Mouse (Mus musculus) gastrocnemius, adult 2 months (tissue): ENCODE measurements around the gene Spata5. TPM values are rescaled to one million over a fixed set of nuclear protein-coding genes. Genes with fewer than 3 reads are reported as not detected.

Experiments
- DNase-seq: peaks from one replicate; pipeline ENCODE4 v3.0.0; 2022
- H3K27ac ChIP-seq: fragments of 200-600 bp; 2 replicates; pipeline ENCODE4 v1.8.1; 2022; ENCODE audit warnings: mild to moderate bottlenecking
- H3K4me3 ChIP-seq: fragments of 200-600 bp; 2 replicates; pipeline ENCODE4 v1.8.1; 2022; ENCODE audit warnings: mild to moderate bottlenecking, moderate library complexity
- CTCF ChIP-seq: fragments of 200-600 bp; IDR thresholded peaks from 2 replicates; pipeline ENCODE4 v1.8.1; 2022; ENCODE audit warnings: antibody characterized with exemption, mild to moderate bottlenecking, moderate library complexity
- intact Hi-C: fragments of 180-260 bp; cut with DNase I; formaldehyde crosslinking; loops from one replicate; pipeline ENCODE4 v1.15.1; 2025
- long read RNA-seq, 2 experiments: library from polyadenylated mRNA; stranded (forward); transcript quantifications; one replicate each; pipeline ENCODE4 v2.0.0; 2021
- total RNA-seq, 2 experiments: library from RNA; stranded (reverse); gene quantifications; 2 replicates each; pipeline ENCODE4 v1.2.3; 2021

The Spata5 gene
- 10 to 100 TPM; 10.3 to 10.8 TPM for total RNA-seq
- long read RNA-seq, experiment 1, transcript Spata5-202 (16 exons, 3,295 nt): major isoform, 11 of 18 reads
- long read RNA-seq, experiment 1, partial matches to known transcripts: 0 of 18 reads
- long read RNA-seq, experiment 1, other reads (novel, unspliced or antisense): 2 of 18 reads
- long read RNA-seq, experiment 2, transcript Spata5-202 (16 exons, 3,295 nt): major isoform, 8 of 14 reads
- long read RNA-seq, experiment 2, transcript Spata5-201 (16 exons, 2,890 nt): minor isoform, 6 of 14 reads
- long read RNA-seq, experiment 2, partial matches to known transcripts: 0 of 14 reads
- long read RNA-seq, experiment 2, other reads (novel, unspliced or antisense): 0 of 14 reads

DNA sequence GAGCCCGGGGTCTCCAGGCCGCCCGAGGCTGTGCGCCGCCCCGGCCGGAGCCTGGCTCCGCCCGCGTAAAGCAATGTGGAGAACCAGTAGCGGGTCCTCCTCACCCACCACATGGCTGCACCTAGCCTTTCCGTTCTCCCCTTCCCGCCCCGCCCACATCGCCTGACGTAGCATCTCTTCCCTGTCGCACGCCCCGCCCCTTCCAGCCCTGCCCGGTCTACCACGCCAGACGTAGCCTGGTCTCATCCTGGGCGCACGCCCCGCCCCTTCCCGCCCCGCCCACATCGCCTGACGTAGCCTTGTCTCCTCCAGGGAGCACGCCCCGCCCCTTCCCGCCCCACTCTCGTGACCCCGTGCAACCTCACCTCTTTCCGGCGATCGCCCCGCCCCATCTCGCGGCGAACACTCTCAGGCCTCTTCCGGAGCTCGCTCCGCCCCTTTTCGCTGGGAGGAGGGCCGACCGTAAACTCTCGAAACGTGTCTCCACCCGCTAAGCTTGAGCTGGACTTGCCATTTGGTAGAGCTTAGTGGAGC, at the start of gene Spata5:
Spata5 (plus strand) TSS at position 439 of the 534 bp plus-strand sequence.
- peak; percentile 99 for DNase-seq
- Histone ChIP-seq H3K27ac (peak within 1 kb of the TSS; percentile 99), H3K4me3 (peak within 1 kb of the TSS; percentile 99)
- no peak for TF ChIP-seq CTCF
- intact Hi-C loops: loop anchor here (10.0 kb wide), 1 partner anchor 215 kb away; no protein-coding TSS in a partner anchor

DNA sequence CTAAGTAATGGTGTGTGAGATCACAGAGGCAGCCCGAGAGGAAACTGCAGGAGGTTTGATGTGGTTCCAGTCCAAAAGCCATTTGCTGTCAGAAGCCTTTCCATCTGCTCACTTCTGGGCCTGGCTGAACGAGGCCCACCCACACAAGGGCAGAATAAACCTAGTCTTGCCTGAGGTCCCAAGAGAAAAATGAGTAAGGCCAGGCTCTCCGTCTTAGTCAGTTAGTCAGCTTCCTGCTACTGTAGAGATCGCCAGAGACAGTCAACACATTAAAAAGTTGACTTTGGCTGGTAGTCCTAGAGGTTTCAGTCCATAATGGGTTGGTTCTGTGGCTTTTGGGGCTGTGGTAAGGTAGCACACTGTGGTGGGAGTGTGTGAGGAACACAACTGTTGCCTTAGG, 49.3 kb upstream of the Spata5 start:
- 0 out of 2 replicates have a peak overlapping the region, but pooled peaks have one; percentile 20 for H3K27ac ChIP-seq
- intact Hi-C loops: no loop called here
- no peak for DNase-seq
- TF ChIP-seq CTCF: no peak
- H3K4me3 ChIP-seq: no peak overlapping the region

DNA sequence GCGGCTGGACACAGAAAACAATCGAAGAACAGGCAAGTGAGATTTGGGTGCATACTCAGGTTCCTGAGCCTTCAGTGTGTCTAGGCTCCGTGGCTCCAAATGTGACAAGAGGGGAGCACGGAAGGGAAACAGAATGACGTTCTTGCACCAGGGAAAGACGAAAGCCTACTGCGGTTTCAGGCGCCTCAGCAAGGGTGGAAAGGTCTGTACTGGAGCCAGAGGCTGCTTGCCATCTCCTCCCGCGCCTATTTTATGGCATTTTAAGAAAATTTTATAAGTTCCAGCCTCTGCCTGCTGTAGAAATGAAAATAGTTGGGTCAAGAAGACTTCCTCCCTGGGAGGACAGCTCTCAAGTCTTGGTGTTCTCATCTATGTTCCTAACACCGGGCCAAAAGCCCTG, 46.0 kb upstream of the Spata5 start:
- no peak for DNase-seq
- no peak for TF ChIP-seq CTCF
- no peak overlapping the region for H3K4me3 ChIP-seq
- peak overlapping the region; percentile 31; the same call in 1 of the 2 replicates for H3K27ac ChIP-seq
- intact Hi-C loops: no loop called here

DNA sequence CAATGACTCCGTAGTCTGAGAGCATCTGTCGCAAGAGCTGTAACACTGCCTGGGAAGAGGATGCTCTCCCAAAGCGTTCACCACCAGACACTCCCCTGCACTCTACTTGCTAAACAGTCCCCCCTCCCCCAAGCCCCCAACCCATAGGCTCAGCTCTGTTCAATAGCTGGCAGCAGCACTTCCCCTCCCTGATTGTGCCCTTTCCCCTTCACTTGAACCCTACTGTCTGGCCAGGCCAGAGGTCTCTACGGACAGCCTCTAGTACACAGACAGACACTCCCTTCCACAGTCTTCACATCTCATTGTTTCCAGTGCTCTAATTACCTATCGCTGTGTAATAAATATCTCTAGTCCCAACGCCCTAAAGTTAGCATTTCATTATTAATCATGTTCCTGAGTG, 41.8 kb upstream of the Spata5 start:
- DNase-seq: no peak
- intact Hi-C loops: no loop called here
- peak overlapping the region; percentile 16; the same call in 1 of the 2 replicates for H3K27ac ChIP-seq
- no peak for TF ChIP-seq CTCF
- no peak overlapping the region for H3K4me3 ChIP-seq

DNA sequence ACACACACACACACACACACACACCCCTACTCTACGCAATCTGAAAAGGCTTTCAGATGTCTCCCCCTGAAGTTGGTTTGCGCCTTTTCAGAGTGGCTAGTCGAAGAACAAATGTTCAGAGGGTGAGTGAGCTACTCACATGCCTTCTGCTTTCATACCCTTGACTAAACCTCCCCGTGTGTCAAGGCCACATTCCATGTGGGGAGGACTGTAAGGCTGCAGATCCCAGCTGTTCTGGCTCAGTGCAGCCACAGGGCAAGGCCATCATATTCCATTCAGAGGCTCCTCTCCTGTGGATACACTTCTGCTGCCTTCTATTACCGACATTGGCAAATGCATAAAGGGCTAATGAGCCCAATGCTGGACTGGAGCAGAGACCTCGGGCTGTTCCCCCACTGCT, 41.3 kb upstream of the Spata5 start:
- peak overlapping the region; percentile 85 for H3K27ac ChIP-seq
- DNase-seq: no peak
- intact Hi-C loops: no loop called here

DNA sequence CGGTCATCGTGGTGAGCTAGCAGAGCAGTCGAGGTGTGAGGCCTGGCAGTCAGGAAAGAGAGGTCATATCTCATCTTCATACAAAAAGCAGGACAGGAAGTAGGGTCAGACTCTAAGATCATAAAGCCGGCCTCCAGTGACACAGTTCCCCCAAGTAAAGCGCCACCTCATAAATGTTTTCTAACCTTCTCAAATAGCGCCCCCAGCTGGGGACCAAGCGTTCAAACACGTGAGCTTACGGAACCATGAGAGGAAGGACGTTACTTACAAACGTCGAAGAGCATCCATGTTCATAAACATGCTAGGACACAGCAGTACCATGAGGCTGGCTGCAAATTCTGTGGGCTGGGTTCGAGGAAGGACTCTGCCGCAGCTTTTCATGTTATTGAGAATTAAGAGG, 40.5 kb upstream of the Spata5 start:
- intact Hi-C loops: no loop called here
- H3K4me3 ChIP-seq: no peak overlapping the region
- TF ChIP-seq CTCF: peak; percentile 32; the same call in 1 of the 2 replicates
- H3K27ac ChIP-seq: peak overlapping the region; percentile 85
- DNase-seq: peak; percentile 54

More for the DNA sequence above, 41.3 kb upstream of the Spata5 start:
- no peak for TF ChIP-seq CTCF
- H3K4me3 ChIP-seq: no peak overlapping the region

- no peak for TF ChIP-seq CTCF
- intact Hi-C loops: loop anchor here (2.0 kb wide), 1 partner anchor 25 kb away; no protein-coding TSS in a partner anchor
- peak; percentile 92 for DNase-seq
- Histone ChIP-seq H3K4me3 (peak overlapping the region; percentile 43), H3K27ac (peak overlapping the region; percentile 85)
These were observed 39.5 kb upstream of the Spata5 start for GRCm38 (mm10) chr3:37379930-37380881.

DNA sequence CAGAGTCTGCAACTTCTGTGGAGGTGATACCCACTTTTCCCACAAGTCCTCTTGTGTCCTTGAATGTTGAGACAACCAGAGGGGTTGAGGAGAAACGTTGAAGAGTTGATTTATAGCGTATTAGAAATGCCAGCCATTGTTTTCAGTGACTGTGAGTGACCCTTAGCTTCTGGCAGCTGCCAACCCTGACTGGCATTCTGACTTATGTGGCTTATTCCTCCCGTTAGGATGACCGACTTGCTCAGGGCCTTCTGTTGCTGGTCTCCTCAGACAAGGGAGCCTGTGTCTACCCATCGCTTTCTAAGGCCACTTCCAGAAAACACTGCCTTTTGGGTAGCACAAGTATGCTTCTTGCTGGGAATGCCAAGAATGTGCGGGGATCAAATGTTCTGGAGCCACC, 38.2 kb upstream of the Spata5 start:
- no peak for TF ChIP-seq CTCF
- DNase-seq: no peak
- Histone ChIP-seq H3K4me3 (no peak overlapping the region), H3K27ac (peak overlapping the region; percentile 85)
- intact Hi-C loops: loop anchor here (2.0 kb wide), 1 partner anchor 27 kb away; no protein-coding TSS in a partner anchor

- intact Hi-C loops: no loop called here
- H3K27ac ChIP-seq: peak overlapping the region; percentile 84
These were observed 36.5 kb upstream of the Spata5 start for GRCm38 (mm10) chr3:37383096-37383765.

GRCm38 (mm10) chr3:37387310-37387709, 32.4 kb upstream of the Spata5 start:
- Histone ChIP-seq H3K27ac (no peak overlapping the region), H3K4me3 (no peak overlapping the region)
- no peak for DNase-seq
- TF ChIP-seq CTCF: no peak
- intact Hi-C loops: no loop called here

More at GRCm38 (mm10) chr3:37383096-37383765, 36.5 kb upstream of the Spata5 start:
- TF ChIP-seq CTCF: peak; percentile 42; the same call in 1 of the 2 replicates
- no peak overlapping the region; the same call in 1 of the 2 replicates for H3K4me3 ChIP-seq
- peak; percentile 46 for DNase-seq

DNA sequence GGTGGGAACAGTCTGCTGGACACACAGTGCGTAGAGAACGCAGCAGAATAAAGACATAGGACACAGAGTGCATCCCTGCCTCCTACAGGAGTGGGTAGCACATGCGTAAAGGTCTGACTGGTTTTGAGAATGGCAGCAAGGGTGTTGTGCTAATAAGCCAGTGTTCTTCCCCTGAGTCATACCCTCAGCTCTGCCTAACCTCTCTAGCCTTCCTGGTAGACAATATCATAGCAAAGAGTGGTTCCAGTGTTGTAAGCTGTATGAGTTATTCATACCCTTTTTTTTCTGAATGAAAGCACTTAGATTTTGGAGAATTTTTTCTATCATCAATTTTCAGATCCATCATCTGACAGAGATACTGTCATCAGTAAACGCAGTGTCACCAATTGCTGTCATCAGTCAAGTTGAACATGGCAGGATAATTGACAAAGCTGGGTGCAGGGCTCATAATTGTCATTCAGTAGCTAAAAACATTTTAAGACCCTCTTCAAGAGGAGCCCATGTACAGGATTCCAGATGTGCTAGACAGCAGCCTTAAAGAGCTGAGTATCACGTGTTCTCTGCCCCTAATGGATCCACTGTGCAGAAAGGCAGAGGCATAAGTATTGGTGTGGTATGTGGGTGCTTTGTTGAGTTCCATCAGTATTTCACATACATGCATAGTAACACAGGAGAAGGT, 22.6 kb upstream of the Spata5 start:
- intact Hi-C loops: no loop called here
- no peak overlapping the region for H3K4me3 ChIP-seq
- no peak overlapping the region; the same call in 1 of the 2 replicates for H3K27ac ChIP-seq
- TF ChIP-seq CTCF: no peak
- DNase-seq: no peak
